Mouse (Mus musculus): Measurements from ENCODE around the gene G2e3.
A peak's percentile ranks its signal among the peaks of the same experiment; 100 is the strongest.

G2e3 gene

DNA sequence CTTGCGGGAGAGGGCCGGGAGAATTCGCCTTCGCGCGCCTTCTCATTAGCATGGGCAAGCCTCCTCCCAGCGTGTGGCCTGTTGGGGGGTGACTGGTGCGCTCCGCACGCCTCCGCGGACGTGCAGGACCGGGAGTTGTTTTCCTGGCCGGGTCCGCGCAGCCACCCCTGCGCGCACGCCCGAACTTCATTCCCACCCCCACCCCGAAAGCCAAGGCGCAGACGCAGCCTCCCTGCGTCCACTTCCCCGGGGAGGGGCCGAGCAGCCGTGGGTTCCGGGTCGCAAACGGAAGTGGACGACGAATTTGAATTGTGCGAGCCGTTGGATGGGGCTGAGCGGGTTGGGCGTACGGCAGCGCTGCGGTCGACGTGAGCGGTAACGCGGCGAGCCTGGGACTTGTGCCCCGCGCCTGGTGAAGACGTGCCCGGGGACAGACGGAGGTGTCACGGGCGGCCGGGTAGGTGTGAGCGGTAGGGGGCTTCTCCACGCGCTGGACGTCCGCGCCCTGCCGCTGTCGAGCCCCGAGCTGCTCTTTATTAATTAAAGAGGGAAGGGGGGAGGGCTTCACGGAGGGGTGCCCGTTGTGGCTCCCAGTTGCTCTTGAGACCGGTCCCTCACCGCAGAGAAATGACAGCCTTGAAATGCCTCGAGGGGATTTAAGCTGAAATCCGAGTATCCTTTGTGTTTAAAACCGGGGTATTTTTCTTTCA is at the start of gene G2e3:
G2e3 (plus strand) TSS at position 74 of the 710 bp plus-strand sequence.
- DNase-seq (ENCODE audit: low spot score in 2 of 2) = peak; percentile 86 to 89

DNA sequence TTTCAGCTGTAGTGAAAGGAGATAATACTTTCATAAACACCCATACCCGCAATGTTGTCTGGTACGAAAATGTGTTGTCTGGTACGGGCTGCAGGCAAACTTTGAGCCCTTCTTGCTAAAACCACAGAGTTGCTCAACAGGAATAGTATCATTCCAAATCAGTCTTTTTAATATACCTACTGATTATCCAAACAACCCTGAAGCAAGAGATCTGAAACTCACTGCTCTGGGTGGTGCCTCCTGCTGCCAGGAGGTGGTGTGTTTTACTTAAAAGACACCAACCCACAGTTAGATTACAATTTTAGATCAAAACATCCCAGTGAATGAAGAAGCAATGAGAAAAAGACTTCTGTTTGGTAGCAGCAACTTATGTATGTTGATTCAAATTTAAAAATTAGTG is 24.3 kb upstream of the G2e3 start:
- DNase-seq (ENCODE audit: low spot score in 2 of 2) = no peak

DNA sequence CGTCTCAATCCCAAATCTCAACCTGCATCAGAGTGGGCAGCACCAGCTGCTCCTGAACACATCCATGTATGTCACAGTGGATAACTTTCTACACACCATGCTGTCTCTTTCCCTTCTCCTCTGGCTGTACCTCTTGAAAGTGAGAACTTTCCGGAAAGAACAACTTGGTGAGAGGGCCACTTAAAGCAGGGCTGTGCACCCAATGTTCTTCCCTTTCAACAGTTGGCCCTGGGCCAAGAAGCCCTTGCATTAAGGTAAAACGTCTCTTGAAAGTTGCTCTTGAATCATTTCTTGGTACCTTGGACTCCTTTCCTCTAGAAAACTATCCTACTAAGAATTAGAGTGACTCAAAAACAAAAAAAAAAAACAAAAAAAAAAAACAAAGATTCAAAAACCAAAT is 21.0 kb upstream of the G2e3 start:
- no peak for DNase-seq (ENCODE audit: low spot score in 2 of 2)

DNA sequence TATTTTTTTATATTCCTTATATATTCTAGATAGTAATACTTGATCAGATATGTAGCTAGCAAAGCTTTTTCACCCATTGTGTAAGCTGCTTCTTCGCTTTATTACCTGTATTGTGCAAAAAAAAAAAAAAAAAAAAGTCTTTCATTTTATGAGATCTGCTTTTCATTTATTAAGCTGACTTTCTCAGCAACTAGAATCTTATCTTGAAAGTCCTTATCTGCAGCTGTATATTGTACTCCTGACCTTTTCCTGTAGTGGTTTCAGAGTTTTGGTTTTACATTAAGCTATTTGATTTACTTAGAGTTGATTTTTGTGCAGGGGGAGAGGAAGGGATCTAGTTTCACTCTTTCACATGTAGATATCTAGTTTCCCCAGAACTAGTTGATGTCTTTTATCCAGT is 10.8 kb upstream of the G2e3 start:
- DNase-seq (ENCODE audit: low spot score in 2 of 2) = no peak

DNA sequence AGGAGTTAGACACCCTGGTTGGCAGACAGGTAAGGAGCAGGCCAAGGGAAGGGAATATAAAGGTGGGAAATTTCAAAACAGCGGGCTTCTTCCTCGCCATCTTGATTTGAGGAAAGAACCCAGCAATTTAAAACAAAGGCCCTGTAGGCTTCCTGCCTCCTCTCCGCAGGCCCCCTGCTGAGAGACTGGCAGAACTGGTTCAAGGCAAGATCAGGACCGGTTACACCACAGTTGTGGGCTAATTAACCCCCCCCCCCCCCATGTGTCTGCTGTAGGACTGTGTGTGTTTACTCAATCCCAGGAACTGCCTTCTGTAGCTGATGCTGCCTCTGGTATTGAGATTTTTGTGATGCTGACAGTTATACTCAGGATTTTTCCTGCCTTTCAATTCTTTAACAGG is 1.7 kb upstream of the G2e3 start:
- no peak for DNase-seq (ENCODE audit: low spot score in 2 of 2)

DNA sequence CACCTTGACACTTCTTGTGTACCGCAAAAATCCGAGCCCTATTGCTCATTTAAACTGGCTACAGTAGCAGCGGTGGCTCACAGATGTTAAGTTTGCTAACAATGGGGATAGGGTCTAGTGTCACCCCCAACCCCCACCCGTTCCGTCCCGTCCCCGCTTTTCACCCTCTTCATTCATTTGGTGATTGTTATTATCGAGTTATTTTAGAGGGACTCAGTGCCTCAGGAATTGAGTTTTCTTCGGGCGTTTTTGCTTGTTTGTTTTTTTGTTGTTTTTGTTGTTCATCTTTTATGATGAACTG is 787 bp downstream of the G2e3 start:
- no peak for DNase-seq (ENCODE audit: low spot score in 2 of 2)

DNA sequence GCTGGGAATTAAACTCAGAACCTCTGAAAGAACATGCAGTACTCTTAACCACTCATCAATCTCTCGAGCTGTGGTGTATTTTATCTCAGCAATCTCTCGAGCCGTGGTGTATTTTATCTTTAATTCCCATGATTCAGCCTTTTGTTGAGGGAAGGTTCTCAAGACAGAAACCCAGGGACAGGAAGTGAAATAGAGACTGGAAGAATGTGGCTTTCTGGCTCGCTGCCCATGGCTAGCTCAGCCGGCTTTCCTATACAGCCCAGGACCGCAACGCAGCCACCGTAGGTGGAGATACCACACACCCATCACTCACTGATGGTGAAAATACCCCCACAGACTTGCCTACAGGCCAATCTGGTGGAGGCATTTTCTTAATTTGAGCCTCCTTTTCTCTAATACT is 7.4 kb downstream of the G2e3 start:
- no peak for DNase-seq (ENCODE audit: low spot score in 2 of 2)

DNA sequence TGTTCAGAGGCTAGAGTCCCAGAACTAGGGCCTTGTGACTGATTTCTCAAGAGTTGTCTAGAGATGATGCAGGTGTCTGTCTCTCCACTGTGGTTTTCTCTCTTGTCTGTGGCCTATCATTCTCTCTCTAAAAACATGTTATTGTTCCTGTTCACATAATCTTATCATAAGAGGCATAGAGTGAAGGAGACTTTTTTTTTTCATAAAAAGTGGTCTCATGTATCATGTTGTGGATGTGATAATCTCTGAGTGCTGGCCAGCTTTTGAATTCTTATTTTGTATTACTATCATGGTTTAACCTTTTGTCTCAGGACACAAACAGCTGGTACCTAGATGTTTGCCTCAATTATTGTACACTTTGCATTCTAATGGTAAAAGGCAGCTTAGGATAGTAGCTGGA is 13.4 kb downstream of the G2e3 start:
- DNase-seq (ENCODE audit: low spot score in 2 of 2) = no peak

DNA sequence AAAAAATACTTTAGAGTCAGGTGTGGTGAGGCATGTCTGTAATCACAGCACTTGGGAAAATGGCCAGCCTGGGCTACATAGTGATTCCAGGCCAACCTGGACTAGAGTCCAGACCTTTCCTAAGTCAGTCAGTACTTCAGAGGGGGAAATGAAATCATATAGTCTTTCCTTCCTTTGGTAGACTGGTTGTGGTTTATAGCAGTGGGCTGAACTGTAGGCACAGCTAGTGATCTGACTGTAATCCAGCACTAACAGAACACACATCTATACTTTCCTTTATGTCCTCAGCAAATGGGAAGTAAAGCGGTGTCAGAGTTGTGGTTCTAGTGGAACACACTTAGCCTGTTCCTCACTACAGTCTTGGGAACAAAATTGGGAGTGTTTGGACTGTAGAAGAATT is 15.0 kb downstream of the G2e3 start:
- no peak for DNase-seq (ENCODE audit: low spot score in 2 of 2)

DNA sequence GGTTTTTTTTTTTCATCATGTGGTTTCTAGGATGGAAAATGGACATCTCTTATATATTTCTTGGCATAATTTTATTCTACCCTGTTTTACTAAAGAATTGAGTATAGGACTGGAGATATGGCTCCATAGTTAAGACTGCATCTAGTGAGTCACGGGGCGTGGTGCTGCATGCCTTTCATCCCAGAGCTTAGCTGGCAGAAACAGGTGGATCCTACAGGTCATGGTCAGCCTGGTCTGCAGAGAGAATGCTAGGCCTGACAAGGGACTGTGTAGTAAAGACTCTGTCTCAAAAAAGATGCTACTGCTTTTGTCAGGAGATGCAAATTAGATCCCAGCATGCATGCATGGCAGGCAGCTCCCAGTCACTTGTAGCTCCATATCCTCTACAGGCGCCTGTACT is 20.6 kb downstream of the G2e3 start:
- DNase-seq (ENCODE audit: low spot score in 2 of 2) = no peak

DNA sequence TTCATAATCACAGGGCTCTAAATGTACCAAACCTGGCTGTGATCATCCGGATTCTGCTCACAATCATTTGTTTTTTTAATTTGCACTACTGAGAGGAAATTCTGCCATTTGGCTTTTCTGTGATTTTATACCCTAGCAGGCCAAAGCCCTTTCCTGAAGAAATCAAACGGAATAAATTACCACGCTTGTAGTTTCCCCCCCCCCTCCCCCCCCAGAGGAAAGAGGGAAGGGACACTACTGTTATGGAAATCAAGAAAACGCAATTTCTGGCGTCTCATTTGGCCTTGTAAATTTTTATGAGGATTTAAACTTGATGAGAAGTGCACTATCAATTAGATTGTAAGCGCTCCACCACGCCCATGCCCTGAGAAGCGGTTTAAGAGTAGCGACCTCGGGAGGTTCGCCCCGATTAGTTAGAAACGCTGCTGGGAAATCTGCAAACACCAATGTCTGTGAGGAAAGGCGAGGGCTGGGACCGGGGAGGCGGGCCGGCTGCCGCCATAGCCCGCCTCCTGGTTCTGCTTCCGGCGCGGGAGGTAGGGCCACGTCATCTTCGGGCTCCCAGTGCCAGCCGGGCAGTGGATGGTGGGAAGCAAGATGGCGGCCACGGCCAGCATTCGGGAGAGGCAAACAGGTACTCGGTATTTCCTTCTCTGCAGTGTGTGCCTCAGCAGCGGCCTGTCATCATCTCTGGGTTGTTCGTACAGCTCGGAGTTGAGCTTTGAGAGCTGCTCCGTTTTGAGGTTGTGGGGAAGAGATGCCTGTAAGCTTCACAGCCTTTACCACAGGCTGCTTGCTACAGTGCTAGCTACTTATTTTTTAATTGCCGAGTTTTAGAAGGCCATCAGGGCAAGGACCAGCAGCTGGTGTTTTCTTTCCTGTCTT is 29.4 kb downstream of the G2e3 start, which contains the start of gene Scfd1:
Scfd1 (plus strand) TSS at position 508 of the 885 bp plus-strand sequence.
- peak; percentile 90 to 92 for DNase-seq (ENCODE audit: low spot score in 2 of 2)

DNA sequence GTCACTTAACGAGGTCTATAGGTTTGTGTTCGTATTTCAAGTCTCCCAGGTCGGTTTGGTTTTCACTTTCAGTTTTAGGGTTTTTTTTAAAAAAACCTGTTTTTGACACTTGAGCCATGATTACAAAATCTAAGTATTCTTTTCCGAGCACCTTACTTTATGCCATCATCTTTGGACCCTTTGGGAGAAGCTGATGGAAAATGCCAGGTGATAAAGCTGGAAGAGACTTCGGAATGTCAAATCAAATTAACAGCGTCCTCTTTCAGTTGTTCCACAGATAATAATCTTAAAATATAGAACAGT is 30.0 kb downstream of the G2e3 start:
- no peak for DNase-seq (ENCODE audit: low spot score in 2 of 2)

DNA sequence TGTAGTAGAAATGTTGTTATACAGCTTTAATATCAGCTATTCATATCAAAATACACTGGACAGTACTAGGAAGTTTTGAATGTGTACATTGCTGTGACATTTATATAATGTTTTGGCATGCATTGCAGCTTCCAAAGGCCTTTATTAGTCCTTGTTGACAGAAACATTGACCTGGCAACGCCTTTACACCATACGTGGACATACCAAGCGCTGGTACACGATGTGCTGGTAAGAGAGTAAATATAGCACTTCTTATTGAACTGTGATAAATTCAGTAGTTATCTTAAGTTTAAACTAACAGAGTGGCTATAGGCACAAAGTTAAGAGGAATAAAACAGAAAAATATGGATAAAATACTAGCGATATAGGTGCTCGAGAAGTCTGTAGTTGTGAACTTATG is 52.0 kb downstream of the G2e3 start:
- no peak for DNase-seq (ENCODE audit: low spot score in 2 of 2)

DNA sequence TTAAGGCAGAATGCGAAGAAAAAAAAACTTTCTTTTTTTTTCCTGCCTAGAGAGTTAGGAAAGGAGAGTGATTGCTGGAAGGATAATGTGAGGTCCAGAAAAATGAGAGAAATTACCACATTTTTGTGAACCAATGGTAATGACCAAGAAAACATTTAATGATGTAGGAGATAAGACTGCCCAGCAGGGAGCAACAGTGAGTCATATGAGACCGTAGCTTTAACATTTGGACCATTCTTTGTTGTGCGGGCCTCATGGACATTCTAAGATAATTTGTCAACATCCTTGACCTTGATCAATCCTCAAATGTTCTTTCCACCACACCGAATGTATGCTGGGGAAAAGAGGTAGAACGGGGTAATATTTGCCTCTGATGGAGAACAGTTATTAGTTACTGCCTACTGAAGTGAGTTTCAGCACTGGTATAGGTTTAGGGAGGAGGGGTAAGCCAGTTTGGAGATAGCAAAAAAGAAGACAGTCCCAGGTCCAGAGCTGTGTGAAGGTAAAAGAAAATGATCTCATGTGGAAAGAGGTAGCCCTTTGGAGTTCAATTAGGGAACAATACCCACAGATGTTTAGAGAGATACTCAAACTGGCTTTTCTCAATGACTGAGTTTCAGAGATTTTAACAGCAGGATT is 54.3 kb downstream of the G2e3 start:
- DNase-seq (ENCODE audit: low spot score in 2 of 2) = no peak

DNA sequence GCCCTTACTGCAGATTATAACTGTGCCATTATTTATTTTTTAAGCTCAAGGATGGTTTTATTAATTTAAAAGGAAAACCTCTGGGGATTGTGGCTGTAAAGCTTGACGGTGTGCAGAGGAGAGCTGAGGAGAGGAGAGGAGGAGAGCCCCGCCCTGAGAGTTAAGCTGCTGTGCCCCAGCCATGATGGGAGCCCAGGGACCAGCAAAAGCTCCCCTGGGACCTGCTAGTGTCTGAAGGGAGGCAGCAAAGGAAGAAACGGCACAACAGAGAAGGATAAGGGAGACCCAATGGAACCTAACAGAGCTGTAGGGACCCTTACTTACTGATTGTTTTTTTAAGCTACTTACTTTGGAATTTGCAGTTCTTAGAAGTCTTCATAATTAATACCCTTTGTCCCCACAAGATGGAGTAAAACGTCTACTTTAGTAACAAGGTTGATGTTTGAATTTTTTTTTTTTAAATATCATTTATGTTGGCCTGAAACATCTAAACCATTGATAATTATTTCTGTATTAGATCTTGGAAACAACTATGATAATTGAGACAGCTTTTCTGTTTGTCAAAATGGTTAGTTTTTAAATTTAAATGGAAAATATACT is 56.2 kb downstream of the G2e3 start:
- DNase-seq (ENCODE audit: low spot score in 2 of 2) = no peak

DNA sequence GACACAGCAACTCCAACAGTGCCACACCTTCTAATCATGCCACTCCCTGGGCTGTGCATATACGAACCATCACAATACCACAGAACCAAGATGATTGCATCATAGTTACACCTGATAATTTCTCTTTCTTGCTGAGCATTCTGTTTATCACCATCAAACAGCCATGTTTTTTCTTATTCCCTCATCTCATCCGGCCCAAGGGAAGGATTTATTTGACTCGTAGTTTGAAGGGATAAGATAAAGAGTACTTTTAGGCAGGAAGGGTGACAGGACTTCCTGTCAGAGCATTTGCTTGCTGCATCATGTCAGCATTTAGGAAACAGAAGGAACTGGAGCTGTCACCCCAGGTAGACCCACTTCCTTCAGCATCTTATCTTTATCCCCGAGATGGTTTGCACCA is 63.5 kb downstream of the G2e3 start:
- DNase-seq (ENCODE audit: low spot score in 2 of 2) = no peak

Data from urinary bladder, postnatal 4 days (tissue).